Mouse (Mus musculus) erythroblast, embryonic 14.5 days (primary cell): ENCODE measurements around the gene Sox3. TPM values are rescaled to one million over a fixed set of nuclear protein-coding genes. Genes with fewer than 3 reads are reported as not detected.

ENCODE experiments used
- H3K27me3 ChIP-seq: 2 replicates; pipeline ENCODE4 v1.6.1; 2012; ENCODE audit warnings: inconsistent platforms; ENCODE audit not compliant: control insufficient read depth
- H3K36me3 ChIP-seq: 2 replicates; pipeline ENCODE4 v1.6.1; 2012; ENCODE audit warnings: mild to moderate bottlenecking, inconsistent platforms; ENCODE audit not compliant: control insufficient read depth
- H3K4me1 ChIP-seq: 2 replicates; pipeline ENCODE4 v1.6.1; 2012; ENCODE audit warnings: inconsistent platforms; ENCODE audit not compliant: control insufficient read depth
- H3K4me3 ChIP-seq: replicated peaks from 2 replicates; pipeline ENCODE3; 2012; ENCODE audit warnings: moderate library complexity, mild to moderate bottlenecking, inconsistent platforms
- H3K9me3 ChIP-seq: 2 replicates; pipeline ENCODE4 v1.6.1; 2012; ENCODE audit warnings: low read length, inconsistent platforms, mixed read lengths; ENCODE audit not compliant: control insufficient read depth
- GATA1 ChIP-seq: IDR thresholded peaks from 2 replicates; pipeline ENCODE4 v1.6.1; 2012; ENCODE audit warnings: low read length, inconsistent platforms, mixed read lengths
- TAL1 ChIP-seq: IDR thresholded peaks from 3 replicates; pipeline ENCODE4 v1.6.1; 2012; ENCODE audit warnings: low read length, inconsistent platforms, mixed read lengths
- polyA plus RNA-seq: library from polyadenylated mRNA; stranded (reverse); fragments of >175 nt; gene quantifications from 2 replicates; pipeline ENCODE4 v1.2.3, GENCODE M21; 2012

Sox3 gene
- polyA plus RNA-seq, 1 experiment: not detected

DNA sequence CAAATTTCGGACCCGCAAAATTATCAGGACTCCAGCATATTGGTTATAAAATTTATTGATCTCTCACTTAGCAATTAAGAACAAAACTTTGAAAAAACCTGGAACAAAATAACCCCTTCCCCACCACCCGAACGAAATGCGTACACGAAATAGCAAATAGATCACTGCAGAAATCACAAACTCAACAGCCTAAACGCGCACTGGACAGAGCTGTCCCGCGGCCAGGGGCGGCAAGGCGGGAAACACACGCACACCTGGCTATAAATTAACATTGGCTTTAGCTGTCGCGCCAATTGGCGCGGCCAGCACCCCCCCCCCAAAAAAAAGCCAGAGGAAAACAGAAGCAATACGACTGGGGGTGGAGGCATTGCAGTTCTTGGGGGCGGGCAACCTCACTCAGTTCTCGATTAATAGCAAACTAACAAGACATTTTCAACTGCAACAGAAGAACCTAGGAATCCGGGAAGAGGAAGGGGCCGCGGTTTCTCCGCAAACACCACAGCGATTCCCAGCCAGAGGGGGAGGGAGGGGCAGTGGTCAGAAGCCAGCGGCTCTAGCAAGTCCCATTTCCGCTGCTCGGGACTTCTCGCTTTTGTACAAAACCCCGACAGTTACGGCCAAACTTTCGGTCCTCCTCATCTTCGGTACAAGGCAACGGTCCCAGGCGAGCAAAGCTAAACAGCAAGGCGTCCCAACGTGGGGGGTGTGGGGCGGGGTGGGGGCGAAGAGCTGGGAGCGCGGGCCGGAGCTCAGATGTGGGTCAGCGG lies 1.7 kb downstream of the Sox3 start:
- Histone ChIP-seq H3K4me1 (no peaks in the 10 kb centered on the region), H3K9me3 (peaks cover 37% of the 10 kb centered on the region), H3K36me3 (no peaks in the 10 kb centered on the region), H3K27me3 (peaks cover 86% of the 10 kb centered on the region), H3K4me3 (no peak overlapping the region)
- TF ChIP-seq GATA1: no peak
- TF ChIP-seq TAL1: no peak

DNA sequence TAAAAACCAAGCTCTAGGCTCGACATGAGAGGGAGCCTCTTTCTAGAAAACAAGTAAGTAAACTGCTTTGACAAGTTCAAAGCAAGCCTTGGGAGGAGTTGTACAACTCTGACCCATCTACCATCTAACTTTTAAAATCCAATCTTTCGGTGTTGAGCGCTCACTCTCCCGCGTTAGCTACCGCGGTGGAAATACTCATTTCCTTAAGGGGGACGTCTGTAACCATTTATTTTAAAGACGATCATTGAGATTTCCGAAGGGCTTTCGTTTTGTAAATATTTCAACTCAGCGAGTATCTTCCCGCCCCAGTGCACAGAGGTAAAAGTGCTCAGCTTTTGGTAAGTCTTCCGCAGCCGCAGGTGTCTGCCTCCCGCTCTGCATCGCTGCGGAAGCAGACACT lies 2.6 kb downstream of the Sox3 start:
- peaks cover 37% of the 10 kb centered on the region for H3K9me3 ChIP-seq
- TF ChIP-seq TAL1: no peak
- no peak for TF ChIP-seq GATA1
- peaks cover 79% of the 10 kb centered on the region for H3K27me3 ChIP-seq
- no peaks in the 10 kb centered on the region for H3K36me3 ChIP-seq
- H3K4me3 ChIP-seq: no peak overlapping the region
- H3K4me1 ChIP-seq: no peaks in the 10 kb centered on the region

DNA sequence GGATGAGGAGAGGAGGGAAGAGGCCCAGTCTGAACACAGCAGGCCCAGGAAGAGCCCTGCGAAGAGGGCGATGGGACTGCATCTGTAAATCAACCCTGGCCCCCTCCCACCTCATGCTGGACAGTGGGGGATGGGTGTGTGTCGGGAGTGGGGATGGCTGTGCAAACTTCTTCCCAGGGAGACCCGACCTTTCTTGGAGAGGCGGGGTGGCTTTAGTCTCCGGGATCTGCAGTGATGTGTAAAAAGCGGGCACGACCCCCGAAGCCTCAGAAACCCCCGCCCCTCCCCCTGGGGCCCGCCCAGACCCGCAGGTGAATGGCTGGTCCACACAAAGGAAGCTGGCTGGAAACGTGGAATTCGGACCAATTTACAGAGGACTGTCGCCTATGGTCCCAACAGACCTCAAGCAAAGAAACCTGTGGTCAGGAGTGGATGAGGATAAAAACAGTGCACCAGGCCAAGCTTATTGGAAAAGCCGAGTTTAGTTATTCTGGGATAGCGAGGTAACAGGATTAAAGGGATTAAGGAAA lies 3.2 kb downstream of the Sox3 start:
- H3K36me3 ChIP-seq: no peaks in the 10 kb centered on the region
- no peaks in the 10 kb centered on the region for H3K4me1 ChIP-seq
- TF ChIP-seq GATA1 (no peak), TAL1 (no peak)
- peaks cover 37% of the 10 kb centered on the region for H3K9me3 ChIP-seq
- H3K27me3 ChIP-seq: peaks cover 72% of the 10 kb centered on the region
- no peak overlapping the region for H3K4me3 ChIP-seq
